Comparison of ENCODE assay signal across 19 mouse cellular contexts in genomic region chr4:114834770-114835581, GRCm38 (mm10). TPM values are rescaled to one million over a fixed set of nuclear protein-coding genes. Genes with fewer than 3 reads are reported as not detected.
DNase-seq lines count a peak whose midpoint lies in the region; ATAC-seq and TF ChIP-seq lines count a peak whose summit lies in the region.
"Had no signal": no experiment of that assay in that cellular context is flagged by ENCODE, and none has a peak within 500 bp of the region (broad histone marks: within the 10 kb centered on the region; RNA-seq: fewer than 3 reads in every experiment).

No protein-coding gene starts in this region.

- no peak; the same call in 1 of the 2 replicates for TF ChIP-seq CTCF in midbrain, postnatal 0 days (IDR thresholded peaks at IDR 0.05)

- H3K27me3 ChIP-seq in kidney, embryonic 14.5 days (ENCODE audit: control insufficient read depth, insufficient read depth, low read length), result no peaks in the 10 kb centered on the region; the same call in 1 of the 2 replicates
- H3K27me3 ChIP-seq in midbrain, postnatal 0 days (ENCODE audit: insufficient read depth, low read length), result 0 out of 2 replicates have a peak, but pooled peaks cover 7% of the 10 kb centered on the region
- 0 out of 2 replicates have a peak, but pooled peaks cover 2% of the 10 kb centered on the region for H3K27me3 ChIP-seq in midbrain, embryonic 13.5 days
- 0 out of 2 replicates have a peak, but pooled peaks cover 4% of the 10 kb centered on the region for H3K27me3 ChIP-seq in stomach, embryonic 15.5 days (replicated peaks)
- H3K27me3 ChIP-seq: neural tube, embryonic 12.5 days had no signal

- WGBS in kidney, embryonic 14.5 days, result 33% methylated on average over 10 of the region's 10 CpGs
- 79% methylated on average over 10 of the region's 10 CpGs for whole genome bisulfite sequencing in midbrain, postnatal 0 days
- WGBS in midbrain, embryonic 13.5 days, result 85% methylated on average over 10 of the region's 10 CpGs
- 42% methylated on average over 10 of the region's 10 CpGs for WGBS in stomach, embryonic 15.5 days

- ATAC-seq in kidney, embryonic 14.5 days (ENCODE audit: low FRiP score, low TSS enrichment), result peak; percentile 53; the same call in 1 of the 2 replicates
- no peak for ATAC-seq in midbrain, postnatal 0 days (ENCODE audit: low FRiP score)
- no peak for ATAC-seq in midbrain, embryonic 13.5 days
- peak; percentile 22; the same call in 1 of the 2 replicates for ATAC-seq in stomach, embryonic 15.5 days (ENCODE audit: insufficient read depth, low FRiP score, low read depth)
- ATAC-seq: forebrain, embryonic 13.5 days had no signal

- H3K4me1 ChIP-seq in kidney, embryonic 14.5 days (ENCODE audit: control insufficient read depth, insufficient read depth, low read length), result peaks cover 3% of the 10 kb centered on the region
- no peaks in the 10 kb centered on the region for H3K4me1 ChIP-seq in midbrain, postnatal 0 days (ENCODE audit: insufficient read depth, low read length)
- no peaks in the 10 kb centered on the region for H3K4me1 ChIP-seq in midbrain, embryonic 13.5 days (replicated peaks)
- no peaks in the 10 kb centered on the region for H3K4me1 ChIP-seq in stomach, embryonic 15.5 days
- H3K4me1 ChIP-seq: forebrain, embryonic 13.5 days; heart, embryonic 12.5 days; liver, embryonic 15.5 days; neural tube, embryonic 12.5 days had no signal

- no peak overlapping the region for H3K4me2 ChIP-seq in kidney, embryonic 14.5 days (replicated peaks; ENCODE audit: low read depth, low read length)
- no peak overlapping the region for H3K4me2 ChIP-seq in midbrain, postnatal 0 days (ENCODE audit: low read depth, low read length, poor library complexity, severe bottlenecking)
- no peak overlapping the region for H3K4me2 ChIP-seq in midbrain, embryonic 13.5 days (replicated peaks)
- no peak overlapping the region for H3K4me2 ChIP-seq in stomach, embryonic 15.5 days
- H3K4me2 ChIP-seq: forebrain, embryonic 13.5 days; heart, embryonic 12.5 days; limb, embryonic 13.5 days; liver, embryonic 15.5 days; neural tube, embryonic 12.5 days had no signal

- no peak overlapping the region for H3K4me3 ChIP-seq in kidney, embryonic 14.5 days (ENCODE audit: low read length)
- no peak overlapping the region for H3K4me3 ChIP-seq in midbrain, postnatal 0 days (ENCODE audit: low read depth, low read length)
- no peak overlapping the region for H3K4me3 ChIP-seq in midbrain, embryonic 13.5 days (replicated peaks)
- H3K4me3 ChIP-seq in stomach, embryonic 15.5 days (replicated peaks), result no peak overlapping the region
- H3K4me3 ChIP-seq: forebrain, embryonic 13.5 days; heart, embryonic 12.5 days; limb, embryonic 13.5 days; liver, embryonic 15.5 days; neural tube, embryonic 12.5 days had no signal

- no peak overlapping the region for H3K9ac ChIP-seq in kidney, embryonic 14.5 days (ENCODE audit: low read depth, low read length)
- no peak overlapping the region for H3K9ac ChIP-seq in midbrain, postnatal 0 days (replicated peaks; ENCODE audit: low read length, poor library complexity, severe bottlenecking)
- no peak overlapping the region for H3K9ac ChIP-seq in midbrain, embryonic 13.5 days (replicated peaks)
- H3K9ac ChIP-seq in stomach, embryonic 15.5 days, result no peak overlapping the region
- H3K9ac ChIP-seq: forebrain, embryonic 13.5 days; heart, embryonic 12.5 days; limb, embryonic 13.5 days; liver, embryonic 15.5 days; neural tube, embryonic 12.5 days had no signal

- no peaks in the 10 kb centered on the region for H3K9me3 ChIP-seq in kidney, embryonic 14.5 days (ENCODE audit: control insufficient read depth, low read length)
- no peaks in the 10 kb centered on the region for H3K9me3 ChIP-seq in midbrain, postnatal 0 days (ENCODE audit: low read length)
- no peaks in the 10 kb centered on the region for H3K9me3 ChIP-seq in midbrain, embryonic 13.5 days
- H3K9me3 ChIP-seq in stomach, embryonic 15.5 days, result no peaks in the 10 kb centered on the region
- H3K9me3 ChIP-seq: forebrain, embryonic 13.5 days; G1E; heart, embryonic 12.5 days; limb, embryonic 13.5 days; liver, embryonic 15.5 days; neural tube, embryonic 12.5 days had no signal

- DNase-seq in kidney, adult 11 months, result no peak
- peak; percentile 14 for DNase-seq in midbrain, postnatal 0 days (ENCODE audit: low spot score)
- peak; percentile 18 for DNase-seq in kidney, postnatal 10 days
- no peak for DNase-seq in left cerebral cortex, adult 11 months (ENCODE audit: low spot score)
- DNase-seq: adrenal gland, adult 8-10 months; embryo, embryonic 11 days; heart, postnatal 4 days; retina, postnatal 1 day; thymus, postnatal 25 days had no signal

- no peaks in the 10 kb centered on the region for H3K36me3 ChIP-seq in kidney, embryonic 14.5 days (ENCODE audit: control insufficient read depth, insufficient read depth, low read length)
- H3K36me3 ChIP-seq in midbrain, postnatal 0 days (ENCODE audit: insufficient read depth, low read length), result no peaks in the 10 kb centered on the region
- no peaks in the 10 kb centered on the region for H3K36me3 ChIP-seq in midbrain, embryonic 13.5 days
- no peaks in the 10 kb centered on the region for H3K36me3 ChIP-seq in stomach, embryonic 15.5 days
- H3K36me3 ChIP-seq: G1E; heart, embryonic 12.5 days; limb, embryonic 13.5 days; liver, embryonic 15.5 days; neural tube, embryonic 12.5 days had no signal

- H3K27ac ChIP-seq in kidney, embryonic 14.5 days (ENCODE audit: low read depth, low read length), result no peak overlapping the region
- no peak overlapping the region for H3K27ac ChIP-seq in midbrain, postnatal 0 days (ENCODE audit: low read depth, low read length)
- H3K27ac ChIP-seq in midbrain, embryonic 13.5 days, result no peak overlapping the region
- no peak overlapping the region for H3K27ac ChIP-seq in stomach, embryonic 15.5 days
- H3K27ac ChIP-seq: forebrain, embryonic 13.5 days; limb, embryonic 13.5 days; liver, embryonic 15.5 days; neural tube, embryonic 12.5 days had no signal

RNA-seq across cellular contexts. Expression of gene Gm12830, which starts 13.5 kb away (rescaled TPM):
- 0.15 and 0.17 TPM in 2 replicates for polyA plus RNA-seq in kidney, embryonic 14.5 days (2014; fragmentation: Nextera tagmentation; extraction: Ambion mirVana)
- not detected in 2 replicates for total RNA-seq in midbrain, postnatal 0 days (2014; rRNA removed)
- 0.09 TPM in 1 of 2 replicates, not detected in the other for polyA plus RNA-seq in midbrain, postnatal 0 days (2015; fragmentation: Nextera tagmentation; extraction: Ambion mirVana)
- 0.08 TPM in 1 of 2 replicates, not detected in the other for polyA plus RNA-seq in midbrain, embryonic 13.5 days (2015; fragmentation: Nextera tagmentation; extraction: Ambion mirVana)
- polyA plus RNA-seq in stomach, embryonic 15.5 days (2015; fragmentation: Nextera tagmentation; extraction: Ambion mirVana), result not detected in 2 replicates
- total RNA-seq: adrenal gland, adult 8-10 months; heart, postnatal 4 days had no signal
- polyA plus RNA-seq: forebrain, embryonic 13.5 days; G1E; gonadal fat pad, adult 2 months; heart, embryonic 12.5 days; limb, embryonic 13.5 days; liver, embryonic 15.5 days; neural tube, embryonic 12.5 days had no signal

Comparison
In these comparisons a context has a peak if more than half of its experiments do, and no peak if none do; other contexts are left out.
1. DNase-seq: peak in midbrain, postnatal 0 days (single experiment) and kidney, postnatal 10 days (single experiment); none in kidney, adult 11 months (single experiment) and left cerebral cortex, adult 11 months (single experiment).
2. ATAC-seq: peak in kidney, embryonic 14.5 days (single experiment) and stomach, embryonic 15.5 days (single experiment); none in midbrain, postnatal 0 days (single experiment) and midbrain, embryonic 13.5 days (single experiment).